Mouse (Mus musculus) bone marrow macrophage, adult 2 months (primary cell): Measurements from ENCODE around the gene Gm28635. TPM values are rescaled to one million over a fixed set of nuclear protein-coding genes. Genes with fewer than 3 reads are reported as not detected.

Experiments
- H3K27ac ChIP-seq: 2 replicates; pipeline ENCODE4 v1.5.1; 2012; ENCODE audit warnings: low read depth, low read length; ENCODE audit not compliant: insufficient read depth
- H3K4me1 ChIP-seq: 2 replicates; pipeline ENCODE4 v1.6.1; 2012; ENCODE audit warnings: low read length; ENCODE audit not compliant: control insufficient read depth, insufficient read depth
- H3K4me3 ChIP-seq: 2 replicates; pipeline ENCODE4 v1.5.1; 2012; ENCODE audit warnings: mild to moderate bottlenecking, low read length, moderate library complexity; ENCODE audit not compliant: insufficient read depth
- CTCF ChIP-seq: IDR thresholded peaks from 2 replicates; pipeline ENCODE4 v1.5.1; 2012; ENCODE audit warnings: low read depth, mild to moderate bottlenecking, low read length, moderate library complexity
- POLR2A ChIP-seq: IDR thresholded peaks from 2 replicates; pipeline ENCODE4 v1.6.1; 2012; ENCODE audit warnings: mild to moderate bottlenecking, low read depth, low read length, borderline replicate concordance
- polyA plus RNA-seq: library from polyadenylated mRNA; stranded (reverse); fragments of >200 nt; gene quantifications from 2 replicates; pipeline ENCODE4 v1.2.4, GENCODE M21; 2012; ENCODE audit not compliant: missing spikeins, insufficient read depth, insufficient read length

Gm28635 gene
- polyA plus RNA-seq, 1 experiment, result not detected

DNA sequence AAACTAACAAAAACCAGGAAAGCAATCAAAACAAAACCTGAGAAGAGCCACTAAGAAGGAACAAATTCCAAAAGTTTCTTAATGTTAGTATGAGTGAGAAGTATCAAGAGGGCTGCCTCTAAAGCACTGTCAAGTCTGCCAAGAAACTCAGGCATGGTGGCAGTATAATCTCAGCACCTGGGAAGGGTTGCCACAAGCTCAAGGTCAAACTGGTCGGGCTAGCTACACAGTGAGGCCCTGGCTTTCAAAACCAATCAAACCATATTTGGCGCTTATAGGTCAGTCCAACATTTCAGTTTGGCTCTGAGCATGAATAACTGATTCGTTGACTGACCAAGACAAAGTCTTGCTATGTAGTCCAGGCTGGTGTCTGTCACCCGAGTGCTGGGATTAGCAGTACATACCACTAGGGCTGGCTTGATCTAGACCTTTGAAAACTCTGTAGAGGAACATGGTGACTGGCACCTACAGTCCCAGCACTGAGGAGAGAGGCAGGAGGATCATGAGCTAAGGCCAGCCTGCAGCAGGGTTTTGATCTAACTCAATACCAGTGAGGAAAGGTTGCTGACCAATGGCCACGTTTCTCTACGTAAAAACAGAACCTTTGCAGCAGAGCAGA, 78.5 kb downstream of the Gm28635 start:
- H3K4me1 ChIP-seq, result peaks cover 22% of the 10 kb centered on the region
- H3K4me3 ChIP-seq, result no peak overlapping the region
- no peak overlapping the region for H3K27ac ChIP-seq
- TF ChIP-seq CTCF (no peak), POLR2A (no peak)

DNA sequence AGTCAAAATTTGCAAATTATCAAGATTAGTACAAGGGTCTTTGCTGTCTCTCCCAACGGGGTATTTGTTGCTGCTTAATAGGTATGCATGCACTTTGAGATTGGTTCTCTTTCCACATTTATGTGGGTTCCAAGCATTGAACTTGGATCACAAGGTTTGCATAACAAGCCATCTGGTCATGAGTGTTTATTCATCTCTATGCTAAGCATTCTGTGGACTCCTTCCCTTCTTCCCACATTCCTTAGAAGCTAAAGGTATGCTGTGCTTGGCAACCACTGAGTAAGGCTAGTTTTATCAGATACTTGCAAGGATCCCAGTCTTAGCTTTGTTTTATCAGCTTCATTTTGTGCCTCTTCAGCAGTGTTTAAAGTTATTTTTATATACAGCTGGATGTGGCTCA, 80.7 kb downstream of the Gm28635 start:
- no peak for TF ChIP-seq CTCF
- no peak for TF ChIP-seq POLR2A
- Histone ChIP-seq H3K27ac (no peak overlapping the region), H3K4me3 (no peak overlapping the region), H3K4me1 (peaks cover 28% of the 10 kb centered on the region)

DNA sequence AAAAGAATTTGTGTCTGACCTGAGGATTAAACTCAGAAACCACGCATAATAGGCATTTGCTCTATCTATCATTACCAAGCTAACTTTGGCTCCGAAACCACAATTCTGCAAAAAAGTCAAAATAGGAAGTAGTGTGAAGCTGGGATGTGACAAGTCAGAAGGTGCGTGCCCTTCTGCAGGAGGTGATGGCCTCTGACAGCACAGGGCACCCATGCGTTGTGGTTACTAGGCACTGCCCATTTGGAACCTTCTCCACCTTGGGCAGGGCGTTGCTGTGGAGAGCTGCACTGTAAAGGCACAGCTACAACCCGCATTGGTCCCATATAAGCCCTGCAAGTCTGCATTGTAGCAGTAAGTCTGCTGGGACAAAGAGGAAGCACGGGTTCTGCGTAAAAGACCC, 85.0 kb downstream of the Gm28635 start:
- H3K27ac ChIP-seq, result peak overlapping the region; percentile 8
- H3K4me3 ChIP-seq, result peak overlapping the region; percentile 1; the same call in 1 of the 2 replicates
- TF ChIP-seq CTCF (no peak), POLR2A (no peak)
- peaks cover 14% of the 10 kb centered on the region for H3K4me1 ChIP-seq

DNA sequence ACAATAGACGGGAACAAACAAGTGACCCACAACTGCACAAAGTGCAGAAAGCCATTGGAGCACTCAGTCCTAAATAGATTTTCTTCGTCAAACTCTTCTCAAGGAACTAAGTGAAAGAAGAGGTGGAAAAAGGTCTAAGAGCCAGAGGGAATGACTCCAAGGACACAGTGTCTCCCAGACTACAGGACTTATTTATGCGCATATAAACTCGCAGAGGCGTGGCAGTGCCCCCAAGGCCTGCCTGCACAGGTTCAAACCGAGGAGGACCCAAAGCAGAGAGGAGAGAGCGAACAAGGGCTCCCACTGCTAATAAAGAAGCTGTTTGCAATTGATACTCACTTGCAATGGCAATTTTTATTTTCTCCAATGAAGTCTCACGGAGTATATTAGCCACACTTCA, 92.1 kb downstream of the Gm28635 start:
- TF ChIP-seq CTCF, result no peak
- no peak for TF ChIP-seq POLR2A
- Histone ChIP-seq H3K4me3 (no peak overlapping the region), H3K4me1 (no peaks in the 10 kb centered on the region), H3K27ac (no peak overlapping the region)

DNA sequence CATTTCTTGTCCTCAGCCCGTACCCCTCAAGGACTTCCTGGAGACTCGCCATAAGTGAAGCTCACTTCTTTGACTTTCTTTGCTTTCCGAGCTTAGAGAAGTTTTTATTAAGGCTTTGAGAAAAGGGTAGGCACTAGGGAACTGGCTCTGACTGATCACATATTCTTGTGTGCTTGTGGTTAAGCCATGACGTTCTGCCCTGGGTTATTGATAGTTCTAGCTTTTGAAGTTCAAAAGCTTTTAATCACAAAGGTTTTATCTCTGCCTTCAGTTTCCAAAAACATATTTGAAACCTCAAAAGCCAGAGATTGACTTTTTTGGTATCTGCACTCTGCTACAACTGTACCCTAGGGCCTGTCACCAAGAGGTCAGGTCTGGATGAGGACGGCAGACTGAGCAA, 95.6 kb downstream of the Gm28635 start:
- H3K4me1 ChIP-seq, result no peaks in the 10 kb centered on the region
- H3K27ac ChIP-seq, result no peak overlapping the region
- H3K4me3 ChIP-seq, result no peak overlapping the region
- TF ChIP-seq CTCF (no peak), POLR2A (no peak)

DNA sequence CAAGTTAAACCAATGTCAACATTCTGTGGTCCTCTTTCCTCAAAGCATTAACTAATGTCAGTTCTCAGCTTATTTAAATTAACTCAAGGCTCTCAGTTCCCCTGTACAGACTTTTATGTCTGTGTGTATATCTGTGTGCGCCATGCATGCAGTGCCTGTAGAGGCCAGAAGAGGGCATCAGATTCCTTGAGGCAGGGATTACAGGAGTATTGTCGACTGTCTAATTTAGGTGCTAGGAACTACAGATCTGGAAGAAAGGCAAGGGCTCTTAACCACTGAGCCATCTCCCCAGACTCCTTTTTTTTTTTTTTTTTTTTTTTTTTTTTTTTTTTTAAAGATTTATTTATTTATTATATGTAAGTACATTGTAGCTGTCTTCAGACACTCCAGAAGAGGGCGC, 96.6 kb downstream of the Gm28635 start:
- Histone ChIP-seq H3K4me3 (no peak overlapping the region), H3K4me1 (no peaks in the 10 kb centered on the region), H3K27ac (no peak overlapping the region)
- TF ChIP-seq POLR2A, result no peak
- no peak for TF ChIP-seq CTCF

DNA sequence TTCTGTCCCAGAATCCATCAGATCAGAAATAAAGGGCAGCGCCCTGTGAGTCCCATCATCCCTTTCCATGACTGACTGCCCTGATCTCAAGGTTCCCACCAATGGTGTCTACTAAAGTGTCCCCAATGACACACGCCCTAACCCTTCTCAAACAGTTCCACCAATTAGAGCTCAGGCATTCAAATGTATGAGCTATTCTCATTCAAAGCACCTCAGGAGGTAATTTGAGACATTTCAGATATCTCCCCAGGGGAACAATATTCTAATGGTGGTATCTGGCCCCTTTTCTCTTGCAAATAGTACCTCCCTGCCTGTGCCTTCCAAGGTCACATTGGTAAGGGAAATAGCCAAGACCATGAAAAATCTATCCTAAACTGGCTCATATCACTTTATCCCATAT, 98.5 kb downstream of the Gm28635 start:
- TF ChIP-seq POLR2A (no peak), CTCF (no peak)
- Histone ChIP-seq H3K27ac (no peak overlapping the region), H3K4me3 (no peak overlapping the region), H3K4me1 (no peaks in the 10 kb centered on the region)

DNA sequence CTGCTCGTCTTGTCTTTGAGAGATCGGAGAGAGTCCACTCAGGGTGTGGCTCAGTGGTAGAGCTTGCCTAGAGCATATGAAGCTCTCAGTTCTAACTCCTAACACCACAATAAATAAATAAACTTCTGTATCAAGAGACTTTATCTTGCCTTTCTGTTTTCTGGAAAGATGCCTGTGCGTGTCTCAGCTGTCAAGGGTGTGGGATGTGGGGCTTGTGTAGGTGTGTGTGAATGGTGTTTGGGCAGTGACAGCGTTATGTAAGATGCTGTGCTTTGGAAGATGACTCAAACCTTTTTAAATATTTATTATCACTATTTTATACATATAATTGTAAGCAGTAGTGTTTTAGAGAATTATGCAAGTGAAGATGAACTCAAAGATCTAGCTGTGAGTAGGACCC, 103.7 kb downstream of the Gm28635 start:
- Histone ChIP-seq H3K4me1 (no peaks in the 10 kb centered on the region), H3K27ac (no peak overlapping the region), H3K4me3 (no peak overlapping the region)
- TF ChIP-seq POLR2A (no peak), CTCF (no peak)

DNA sequence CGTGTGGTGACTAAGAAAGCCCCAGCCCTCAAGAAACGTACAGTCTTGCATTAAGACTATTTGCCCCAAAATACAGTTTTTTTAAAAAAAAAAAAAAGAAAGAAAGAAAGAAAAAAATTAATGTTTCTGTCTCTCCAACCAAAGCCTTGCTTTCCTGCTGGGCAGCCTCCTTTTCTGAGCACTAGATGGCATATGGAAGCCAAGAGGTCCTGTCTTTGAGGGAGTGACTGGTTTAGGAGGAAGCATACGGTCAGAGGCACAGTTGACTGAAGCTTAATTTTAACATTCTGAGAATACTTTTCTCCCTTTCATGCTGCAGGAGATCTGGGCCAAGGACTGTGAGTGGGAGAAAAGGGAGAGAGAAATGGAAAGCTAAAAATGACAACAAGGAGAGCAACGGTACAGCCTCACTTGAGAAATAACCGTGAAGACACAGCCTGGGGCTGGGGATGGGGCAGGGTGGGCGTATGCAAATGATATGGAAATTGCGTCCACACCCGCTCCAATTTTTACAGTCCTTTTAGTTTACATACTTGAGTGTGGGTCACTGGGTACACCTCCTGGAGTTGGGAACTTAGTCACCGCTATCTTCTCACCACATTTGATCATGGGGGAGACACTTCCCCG, 120.8 kb downstream of the Gm28635 start:
- TF ChIP-seq CTCF, result no peak
- TF ChIP-seq POLR2A, result no peak
- H3K4me3 ChIP-seq, result no peak overlapping the region
- peaks cover 32% of the 10 kb centered on the region for H3K4me1 ChIP-seq
- no peak overlapping the region for H3K27ac ChIP-seq

Other genes with a start within 250 kb of the Gm28635 start
- 21.5 and 25.5 TPM in 2 replicates for gene Tfpi, start 201.3 kb downstream of the Gm28635 start, polyA plus RNA-seq
- 99.2 and 110 TPM in 2 replicates for gene Ctnnd1, start 27.3 kb downstream of the Gm28635 start, polyA plus RNA-seq
- gene Btbd18, start 19.0 kb downstream of the Gm28635 start, polyA plus RNA-seq, result not detected in 2 replicates
- 24.2 and 24.5 TPM in 2 replicates for gene Selenoh, start 7.3 kb downstream of the Gm28635 start, polyA plus RNA-seq
- gene Med19, start 361 bp upstream of the Gm28635 start, polyA plus RNA-seq, result 20.4 and 22.9 TPM in 2 replicates
- gene Tmx2, start 1.1 kb upstream of the Gm28635 start, polyA plus RNA-seq, result 41.4 TPM in 2 replicates
- gene Zdhhc5, start 37.1 kb upstream of the Gm28635 start, polyA plus RNA-seq, result 27.5 and 29.2 TPM in 2 replicates
- gene Clp1, start 49.3 kb upstream of the Gm28635 start, polyA plus RNA-seq, result 16.4 and 16.6 TPM in 2 replicates
- gene Ypel4, start 56.0 kb upstream of the Gm28635 start, polyA plus RNA-seq, result 0.70 and 0.92 TPM in 2 replicates
- gene Gm19426, start 65.6 kb upstream of the Gm28635 start, polyA plus RNA-seq, result not detected in 2 replicates
- gene Serping1, start 97.4 kb upstream of the Gm28635 start, polyA plus RNA-seq, result 0.83 TPM in 1 of 2 replicates, not detected in the other
- gene Ube2l6, start 120.8 kb upstream of the Gm28635 start, polyA plus RNA-seq, result 107 and 110 TPM in 2 replicates
- gene Smtnl1, start 144.6 kb upstream of the Gm28635 start, polyA plus RNA-seq, result not detected in 2 replicates
- 20.7 TPM in 2 replicates for gene Timm10, start 149.0 kb upstream of the Gm28635 start, polyA plus RNA-seq
- not detected in 2 replicates for gene Slc43a1, start 160.8 kb upstream of the Gm28635 start, polyA plus RNA-seq
- gene Rtn4rl2, start 208.7 kb upstream of the Gm28635 start, polyA plus RNA-seq, result not detected in 2 replicates